Mouse (Mus musculus) heart, postnatal 0 days (tissue): Measurements from ENCODE around the gene Pitpnm3. TPM values are rescaled to one million over a fixed set of nuclear protein-coding genes. Genes with fewer than 3 reads are reported as not detected.

Experiments
- ATAC-seq: fragments of 200-750 bp; cut with Nextera tagmentation; 2 replicates; pipeline ENCODE4 v1.8.0; 2017; ENCODE audit warnings: low read depth, moderate number of reproducible peaks, moderate library complexity; ENCODE audit not compliant: insufficient read depth
- DNase-seq: peaks from one replicate; pipeline ENCODE4 v3.0.0-alpha.2; 2016; ENCODE audit warnings: low spot score
- H3K27ac ChIP-seq: fragments of 300-500 bp; sonication (generic); 2 replicates; pipeline ENCODE4 v1.5.1; 2014; ENCODE audit warnings: low read depth, mild to moderate bottlenecking
- H3K27me3 ChIP-seq: fragments of 300-500 bp; sonication (generic); 2 replicates; pipeline ENCODE4 v1.6.1; 2014; ENCODE audit warnings: low read length, mixed read lengths; ENCODE audit not compliant: control insufficient read depth, insufficient read depth
- H3K36me3 ChIP-seq: fragments of 300-500 bp; sonication (generic); replicated peaks from 2 replicates; pipeline ENCODE4 v1.6.1; 2014; ENCODE audit warnings: low read length, mixed read lengths; ENCODE audit not compliant: control insufficient read depth, insufficient read depth
- H3K4me1 ChIP-seq: fragments of 300-500 bp; sonication (generic); 2 replicates; pipeline ENCODE4 v1.6.1; 2014; ENCODE audit warnings: antibody characterized with exemption; ENCODE audit not compliant: control insufficient read depth, insufficient read depth
- H3K4me2 ChIP-seq: fragments of 300-500 bp; sonication (generic); 2 replicates; pipeline ENCODE4 v1.6.1; 2014; ENCODE audit warnings: low read depth, mild to moderate bottlenecking, low read length, moderate library complexity
- H3K4me3 ChIP-seq: fragments of 300-500 bp; sonication (generic); 2 replicates; pipeline ENCODE4 v1.5.1; 2014; ENCODE audit warnings: low read depth, low read length
- H3K9ac ChIP-seq: fragments of 300-500 bp; sonication (generic); replicated peaks from 2 replicates; pipeline ENCODE4 v1.6.1; 2014; ENCODE audit warnings: low read depth, low read length, mixed read lengths
- H3K9me3 ChIP-seq: fragments of 300-500 bp; sonication (generic); replicated peaks from 2 replicates; pipeline ENCODE4 v1.6.1; 2016; ENCODE audit warnings: low read length; ENCODE audit not compliant: control insufficient read depth
- CTCF ChIP-seq: IDR thresholded peaks from 2 replicates; pipeline ENCODE4 v1.5.1; 2016; ENCODE audit warnings: antibody characterized with exemption, control low read depth, low read depth
- EP300 ChIP-seq: IDR thresholded peaks from 2 replicates; pipeline ENCODE4 v1.6.1; 2016; ENCODE audit warnings: antibody characterized with exemption, low read depth
- WGBS: fragments of 180-500 bp; shearing (Covaris S2); extraction: QIAGEN DNeasy Blood & Tissue Kit; methylation state at CpG from one replicate; pipeline ENCODE4 v1.1.7; 2014; 5-methylcytosine and 5-hydroxymethylcytosine counted together
- polyA plus RNA-seq: library from polyadenylated mRNA; unstranded; fragments of >200 nt; fragmentation: Nextera tagmentation; extraction: Ambion mirVana; gene quantifications from 2 replicates; pipeline ENCODE4 v1.2.1, GENCODE M21; 2015
- total RNA-seq: library from RNA; depleted of rRNA; stranded (reverse); fragments of >200 nt; gene quantifications from 2 replicates; pipeline ENCODE4 v1.2.3, GENCODE M21; 2014; ENCODE audit warnings: low replicate concordance

The Pitpnm3 gene
- total and polyA plus RNA-seq, 2 experiments from 2014 or later: 0.38 to 1.0 TPM

- Histone ChIP-seq H3K4me1 (no peaks in the 10 kb centered on the region), H3K36me3 (no peaks in the 10 kb centered on the region), H3K27ac (no peak overlapping the region), H3K9me3 (no peaks in the 10 kb centered on the region), H3K4me2 (no peak overlapping the region), H3K27me3 (no peaks in the 10 kb centered on the region), H3K9ac (no peak overlapping the region), H3K4me3 (no peak overlapping the region)
- no peak for TF ChIP-seq EP300
- no peak for TF ChIP-seq CTCF
- DNase-seq: no peak
- WGBS: 74% methylated on average over 13 of the region's 13 CpGs
- ATAC-seq: no peak
Observed at GRCm38 (mm10) chr11:72016518-72017252, 118.9 kb downstream of the Pitpnm3 start.

- H3K27ac ChIP-seq: no peak overlapping the region
- H3K36me3 ChIP-seq: no peaks in the 10 kb centered on the region
- no peak overlapping the region for H3K4me3 ChIP-seq
- 66% methylated on average over 4 of the region's 4 CpGs for WGBS
- H3K4me2 ChIP-seq: no peak overlapping the region
- H3K9ac ChIP-seq: no peak overlapping the region
- TF ChIP-seq CTCF: no peak
- TF ChIP-seq EP300: no peak
- H3K4me1 ChIP-seq: no peaks in the 10 kb centered on the region
- ATAC-seq (no peak), DNase-seq (no peak)
- H3K9me3 ChIP-seq: no peaks in the 10 kb centered on the region
- no peaks in the 10 kb centered on the region for H3K27me3 ChIP-seq
Observed at GRCm38 (mm10) chr11:72014674-72015073, 120.9 kb downstream of the Pitpnm3 start.

GRCm38 (mm10) chr11:72011955-72012354 lies 123.6 kb downstream of the Pitpnm3 start:
- WGBS: 70% methylated on average over 1 of the region's 1 CpGs
- Histone ChIP-seq H3K9me3 (no peaks in the 10 kb centered on the region), H3K36me3 (no peaks in the 10 kb centered on the region), H3K4me2 (no peak overlapping the region), H3K27ac (no peak overlapping the region), H3K4me1 (no peaks in the 10 kb centered on the region), H3K4me3 (no peak overlapping the region), H3K27me3 (no peaks in the 10 kb centered on the region), H3K9ac (no peak overlapping the region)
- ATAC-seq: no peak
- DNase-seq: no peak
- TF ChIP-seq EP300: no peak
- no peak for TF ChIP-seq CTCF

GRCm38 (mm10) chr11:72010940-72011722 lies 124.4 kb downstream of the Pitpnm3 start:
- Histone ChIP-seq H3K27ac (no peak overlapping the region), H3K4me2 (no peak overlapping the region), H3K4me1 (no peaks in the 10 kb centered on the region), H3K9ac (no peak overlapping the region), H3K9me3 (no peaks in the 10 kb centered on the region), H3K36me3 (no peaks in the 10 kb centered on the region), H3K27me3 (no peaks in the 10 kb centered on the region), H3K4me3 (no peak overlapping the region)
- DNase-seq: no peak
- WGBS: 60% methylated on average over 9 of the region's 9 CpGs
- ATAC-seq: no peak
- TF ChIP-seq CTCF: no peak

GRCm38 (mm10) chr11:72010367-72010766 lies 125.2 kb downstream of the Pitpnm3 start:
- Histone ChIP-seq H3K36me3 (no peaks in the 10 kb centered on the region), H3K9ac (no peak overlapping the region), H3K4me3 (no peak overlapping the region), H3K27ac (no peak overlapping the region), H3K4me2 (no peak overlapping the region), H3K27me3 (no peaks in the 10 kb centered on the region), H3K4me1 (no peaks in the 10 kb centered on the region), H3K9me3 (no peaks in the 10 kb centered on the region)
- WGBS: 32% methylated on average over 5 of the region's 5 CpGs
- DNase-seq (no peak), ATAC-seq (no peak)
- TF ChIP-seq EP300 (no peak), CTCF (no peak)
